Mouse (Mus musculus) thymus, postnatal 36 days (tissue): Measurements from ENCODE around the gene Nkg7.

Experiments used
- DNase-seq, 2 experiments: peaks; one replicate each; pipeline ENCODE4 v3.0.0; 2022; ENCODE audit warnings: mixed read lengths in 2 of 2

The Nkg7 gene

DNA sequence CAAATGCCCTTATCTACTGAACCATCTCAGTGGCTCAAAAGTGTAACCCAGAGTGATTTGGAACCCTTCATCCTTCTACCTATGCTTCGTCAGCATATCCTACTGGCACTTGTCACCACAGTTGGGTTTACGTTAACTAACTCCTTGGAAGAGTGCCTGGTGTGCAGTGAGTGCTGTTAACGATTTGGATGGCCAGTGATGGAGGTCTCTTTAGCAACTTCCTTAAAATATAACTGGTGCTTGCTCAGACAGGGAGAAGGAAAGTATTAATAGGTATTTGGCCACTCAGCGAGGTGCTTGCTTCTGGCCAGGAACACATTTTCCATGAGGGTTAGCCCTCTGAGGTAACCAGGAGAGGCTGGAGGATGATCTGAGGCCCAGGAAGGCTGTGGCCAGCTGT, 10.9 kb downstream of the Nkg7 start:
- no peak for DNase-seq

GRCm38 (mm10) chr7:43448246-43448645, 11.4 kb downstream of the Nkg7 start:
- no peak for DNase-seq

GRCm38 (mm10) chr7:43449811-43450210, 12.9 kb downstream of the Nkg7 start:
- no peak for DNase-seq

DNA sequence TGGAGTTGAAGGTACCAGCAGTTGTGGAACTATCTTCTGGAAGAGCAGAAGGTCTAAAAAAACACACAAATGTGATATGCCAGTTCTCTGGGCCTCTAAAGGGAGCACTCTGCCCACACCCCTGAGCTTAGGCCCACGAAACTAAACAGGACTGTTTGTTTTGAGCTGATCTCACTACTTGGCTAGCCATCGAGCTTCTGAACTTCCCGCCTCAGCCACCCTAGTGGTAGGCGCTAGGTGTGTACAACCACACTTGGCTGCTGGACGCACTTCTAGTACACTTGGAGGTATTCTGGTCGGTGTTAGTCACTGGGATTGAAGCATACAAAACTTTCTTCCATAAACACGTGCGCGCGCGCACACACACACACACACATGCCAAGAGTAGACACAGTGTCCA, 14.9 kb downstream of the Nkg7 start:
- DNase-seq = no peak

- peak; percentile 33 to 42 for DNase-seq
These were observed 15.7 kb downstream of the Nkg7 start for GRCm38 (mm10) chr7:43452609-43453008.

DNA sequence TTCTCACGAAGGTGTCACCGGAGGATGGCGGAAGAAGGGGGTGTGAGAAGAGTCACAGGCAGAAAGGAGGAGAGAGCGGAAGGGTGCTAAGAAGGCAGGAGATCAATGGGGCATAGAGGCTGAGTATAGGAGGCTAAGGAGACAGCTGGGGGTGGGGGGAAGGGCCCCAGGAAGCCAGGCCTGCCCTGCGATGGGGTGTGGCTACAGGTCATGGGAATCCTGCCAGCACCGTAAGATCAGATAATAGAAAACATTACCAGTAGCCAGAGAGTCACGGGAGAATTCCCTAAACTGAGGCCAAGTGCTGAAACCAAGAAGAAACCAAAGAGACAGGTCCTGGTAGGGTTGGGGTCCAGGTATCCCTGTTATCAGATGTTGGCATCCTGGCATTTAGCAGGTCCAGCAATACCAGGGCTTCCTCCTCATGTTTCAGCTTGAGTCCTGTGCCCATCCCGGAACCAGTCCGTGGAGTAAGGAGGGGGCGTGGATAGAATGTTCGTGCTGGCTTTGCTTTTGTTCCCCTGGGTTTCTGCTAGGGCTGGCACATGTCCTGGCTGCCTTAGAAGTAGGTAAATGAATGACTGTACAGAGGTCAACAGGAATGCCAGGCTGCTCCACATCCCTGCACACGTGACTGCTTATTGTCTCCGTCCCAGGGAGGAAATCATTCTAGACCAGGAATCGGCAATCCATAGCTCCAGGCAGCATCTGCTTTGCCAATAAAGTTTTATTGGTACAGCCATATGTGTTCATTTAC, 16.9 kb downstream of the Nkg7 start:
- no peak for DNase-seq

GRCm38 (mm10) chr7:43454371-43454770, 17.5 kb downstream of the Nkg7 start:
- no peak for DNase-seq

DNA sequence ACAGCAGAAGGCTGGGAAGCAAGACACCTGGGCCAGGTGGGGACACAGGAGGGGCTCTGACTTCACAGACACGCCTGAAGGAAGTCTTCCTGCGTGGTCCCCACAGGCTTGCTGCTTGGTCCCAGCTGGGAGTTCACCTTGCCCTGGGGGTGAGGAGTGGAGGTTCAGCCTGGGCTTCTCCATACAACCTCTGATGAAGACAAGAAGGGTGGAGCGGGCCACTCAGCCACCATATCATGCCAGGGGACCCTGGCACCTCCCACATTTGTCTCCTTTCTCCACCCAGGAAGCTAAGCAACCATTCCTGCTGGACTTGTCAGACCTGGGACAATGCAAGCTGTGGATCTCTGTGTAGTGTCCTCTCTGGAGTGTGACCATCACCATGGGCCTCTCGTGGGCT, 26.0 kb downstream of the Nkg7 start, which contains the start of gene Vsig10l:
TSS of gene Vsig10l (plus strand) at position 301 of the 400 bp plus-strand sequence.
- no peak for DNase-seq

DNA sequence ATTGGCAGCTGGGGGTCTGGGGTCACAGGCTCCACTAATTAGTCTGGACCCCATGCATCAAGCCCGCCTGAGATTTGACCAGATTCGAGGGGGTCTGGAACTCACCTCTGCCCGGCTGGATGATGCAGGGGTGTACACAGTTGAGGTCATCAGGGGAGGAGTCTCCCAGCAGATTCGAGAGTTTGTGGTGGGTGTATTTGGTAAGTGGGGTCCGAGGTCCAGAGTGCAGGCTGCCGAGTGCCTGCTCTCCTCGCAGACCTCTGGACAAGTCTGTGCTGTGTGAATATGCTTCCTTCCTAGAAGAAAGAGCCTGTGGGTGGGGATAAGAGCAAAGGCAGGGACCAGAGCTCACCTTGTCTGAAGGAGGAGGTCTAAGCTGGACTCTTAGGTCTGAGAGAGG, 27.1 kb downstream of the Nkg7 start:
- no peak for DNase-seq

GRCm38 (mm10) chr7:43464864-43465343, 28.0 kb downstream of the Nkg7 start:
- DNase-seq = no peak

GRCm38 (mm10) chr7:43465344-43466098, 28.6 kb downstream of the Nkg7 start:
- DNase-seq = peak; percentile 77 to 81

- peak; percentile 80 to 81 for DNase-seq
These were observed 29.3 kb downstream of the Nkg7 start for GRCm38 (mm10) chr7:43466099-43466694.

DNA sequence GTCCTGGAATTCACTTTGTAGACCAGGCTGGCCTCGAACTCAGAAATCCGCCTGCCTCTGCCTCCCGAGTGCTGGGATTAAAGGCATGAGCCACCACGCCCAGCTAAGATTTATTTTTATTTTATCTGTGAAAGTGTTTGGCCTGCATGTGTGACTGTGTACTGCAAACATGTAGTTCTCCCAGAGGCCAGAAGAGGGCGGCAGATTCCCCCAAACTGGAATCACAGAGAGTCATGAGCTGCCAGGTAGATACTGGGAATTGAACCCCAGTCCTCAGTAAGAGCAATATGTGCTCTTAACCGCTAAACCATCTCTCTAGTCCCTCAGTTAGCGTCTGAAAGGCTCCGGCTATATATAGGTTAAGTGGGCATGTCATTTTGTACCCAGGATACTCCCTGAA, 33.5 kb downstream of the Nkg7 start:
- peak; percentile 33 to 54 for DNase-seq

DNA sequence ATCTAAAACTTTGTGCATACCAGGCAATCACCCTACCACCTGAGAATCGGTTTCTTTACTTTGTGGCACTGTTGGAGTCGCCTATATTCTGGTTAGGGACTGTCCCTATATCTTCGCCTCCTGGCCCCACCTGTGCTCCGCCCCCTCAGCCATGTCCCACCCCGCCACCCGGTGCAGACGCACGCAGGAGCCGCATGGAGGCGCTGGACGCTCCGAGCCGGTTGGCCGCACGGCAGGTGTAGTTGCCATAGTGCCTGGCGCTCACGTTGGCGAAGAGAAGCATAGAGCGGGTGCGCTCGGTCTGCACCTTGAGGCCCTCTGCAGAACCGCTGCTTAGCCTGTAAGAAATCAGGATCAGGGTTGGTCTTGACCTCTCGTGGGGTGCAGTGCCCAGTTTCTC, 38.8 kb downstream of the Nkg7 start:
- DNase-seq = peak in 1 of 2 experiments; percentile 13

- no peak for DNase-seq
These were observed 39.5 kb downstream of the Nkg7 start for GRCm38 (mm10) chr7:43476376-43476775.

GRCm38 (mm10) chr7:43481191-43481590, 44.3 kb downstream of the Nkg7 start:
- no peak for DNase-seq

DNA sequence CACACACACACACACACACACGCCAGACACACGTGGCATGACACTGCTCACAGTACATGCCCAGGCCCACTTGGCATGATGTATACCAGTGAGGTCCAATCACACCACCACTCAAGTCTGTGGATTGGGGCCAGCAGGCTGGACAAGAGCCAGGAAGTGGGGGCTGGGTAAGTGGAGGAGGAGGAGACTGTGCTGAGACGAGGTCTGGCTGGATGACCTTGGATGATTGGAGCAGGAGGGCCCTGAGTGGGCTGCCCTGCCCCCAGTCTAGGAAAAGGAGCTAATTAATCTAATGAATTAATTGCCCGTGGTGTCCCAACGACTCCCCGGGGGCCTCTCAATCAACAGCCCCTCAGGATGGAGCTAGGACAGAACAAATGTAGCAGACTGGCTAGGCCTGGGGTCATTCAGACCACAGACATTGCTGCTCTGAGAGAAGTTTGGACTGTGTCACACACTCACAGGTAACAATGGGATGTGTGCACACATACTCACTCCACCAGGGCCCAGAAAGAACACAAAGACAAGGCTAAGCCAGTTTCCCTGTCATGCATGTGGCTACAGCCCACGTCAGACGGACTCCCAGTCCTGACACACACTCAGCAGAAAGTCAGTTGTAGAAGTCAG, 45.3 kb downstream of the Nkg7 start:
- no peak for DNase-seq

GRCm38 (mm10) chr7:43483236-43483635, 46.4 kb downstream of the Nkg7 start:
- DNase-seq = no peak
